Mouse (Mus musculus): Measurements from ENCODE around the gene Gm5148. TPM values are rescaled to one million over a fixed set of nuclear protein-coding genes. Genes with fewer than 3 reads are reported as not detected.

Gene Gm5148
- total RNA-seq, 2 experiments from 2014 or later = not detected

GRCm38 (mm10) chr3:37687158-37687980, 36.9 kb downstream of the Gm5148 start:
- peak; percentile 68 to 78 for DNase-seq

- no peak for DNase-seq
These were observed 37.5 kb downstream of the Gm5148 start for GRCm38 (mm10) chr3:37686751-37687150.

DNA sequence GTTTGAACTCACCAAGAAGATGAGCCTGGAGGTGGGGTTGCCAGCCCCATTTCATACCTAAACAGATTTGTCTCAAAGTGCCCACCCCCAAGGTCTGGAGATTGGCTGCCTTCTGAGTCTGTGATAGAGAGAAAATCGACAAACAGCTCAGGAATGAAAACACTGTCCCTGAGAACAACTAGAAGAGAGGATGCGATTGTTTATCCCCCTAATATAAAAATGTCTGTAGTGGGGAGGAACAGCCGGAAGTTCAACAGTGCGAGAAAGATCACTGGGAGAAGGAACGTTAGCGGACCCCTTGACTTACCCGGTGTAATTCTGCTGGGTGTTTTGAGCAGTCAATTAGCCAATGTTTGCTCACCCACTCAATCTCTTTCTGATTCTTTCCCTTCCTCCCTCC, 38.1 kb downstream of the Gm5148 start:
- no peak for DNase-seq

DNA sequence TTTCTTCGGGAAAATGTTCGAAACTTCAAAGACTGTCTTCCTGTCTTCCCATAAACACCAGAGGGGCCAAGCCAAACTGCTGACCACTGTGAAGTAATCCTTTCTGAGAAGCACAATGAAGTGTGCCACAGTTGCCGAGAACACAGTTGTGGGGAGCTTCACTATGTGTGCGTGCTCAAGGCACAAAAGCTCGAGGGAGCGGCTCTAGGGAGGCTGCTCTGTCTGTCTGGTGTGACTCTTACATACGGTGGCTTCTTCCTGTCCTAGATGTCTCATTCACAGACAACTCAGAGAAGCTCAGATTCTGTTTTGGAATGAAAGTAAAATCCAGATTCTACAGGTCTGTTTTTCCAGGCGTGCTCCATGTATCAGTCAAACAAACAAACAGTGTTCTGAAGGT, 48.0 kb downstream of the Gm5148 start:
- DNase-seq = no peak

DNA sequence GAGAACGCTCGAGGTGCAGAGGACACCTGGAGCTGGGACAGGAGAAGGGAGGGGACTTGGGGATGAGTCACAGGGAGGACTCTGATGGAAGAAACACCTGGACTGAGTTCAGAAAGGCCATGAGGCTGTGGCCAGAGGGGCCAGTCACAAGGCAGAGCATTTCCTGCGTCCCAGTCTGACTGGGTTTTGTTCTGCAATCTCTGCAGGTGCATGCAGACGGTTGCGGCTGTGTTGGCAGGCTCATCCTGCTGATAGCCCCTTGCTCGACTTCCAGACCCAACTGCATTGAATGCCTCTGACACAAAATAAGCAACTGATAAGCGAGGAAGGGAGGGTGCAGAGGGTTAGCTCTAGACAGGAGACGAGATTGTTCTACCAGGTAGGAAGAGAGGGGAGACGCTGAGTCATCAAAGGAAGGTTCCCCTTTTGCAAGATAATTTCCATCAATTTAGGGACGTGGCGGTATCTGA, 49.2 kb downstream of the Gm5148 start:
- no peak for DNase-seq

DNA sequence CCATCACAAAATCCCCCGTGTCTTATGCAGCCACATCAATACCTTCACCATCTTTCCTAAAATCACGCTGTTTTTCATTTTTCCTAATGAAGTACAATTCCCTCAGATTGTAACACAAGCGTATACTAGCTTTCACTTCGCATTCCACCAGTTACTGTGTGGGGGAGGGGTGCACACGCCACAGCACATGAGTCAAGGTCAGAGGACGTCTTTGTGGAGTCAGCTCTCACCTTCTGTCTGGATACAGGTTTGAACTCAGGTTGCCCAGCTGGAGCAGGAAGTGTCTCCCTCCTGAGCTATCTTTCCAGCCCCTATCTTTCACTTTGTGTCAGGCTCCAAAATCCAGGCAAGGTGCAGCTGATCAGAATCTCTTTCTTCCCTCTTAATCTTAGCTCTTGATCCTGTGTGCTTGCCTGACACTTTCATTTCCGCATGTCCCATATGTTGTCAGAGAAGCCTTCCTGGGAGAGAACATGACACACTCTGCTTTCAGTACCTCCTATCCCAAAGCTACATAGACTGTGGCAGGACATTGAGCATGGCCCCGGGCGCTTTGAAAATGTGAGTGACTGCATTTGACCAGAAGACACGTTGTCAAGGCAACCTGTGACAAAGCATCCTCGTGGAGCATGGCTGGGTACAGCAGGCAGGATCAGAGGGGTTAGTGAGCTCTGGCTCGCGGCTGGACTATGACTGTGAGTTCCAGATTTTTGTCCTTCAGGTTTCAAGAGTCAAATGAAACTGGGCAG, 50.6 kb downstream of the Gm5148 start:
- no peak for DNase-seq

DNA sequence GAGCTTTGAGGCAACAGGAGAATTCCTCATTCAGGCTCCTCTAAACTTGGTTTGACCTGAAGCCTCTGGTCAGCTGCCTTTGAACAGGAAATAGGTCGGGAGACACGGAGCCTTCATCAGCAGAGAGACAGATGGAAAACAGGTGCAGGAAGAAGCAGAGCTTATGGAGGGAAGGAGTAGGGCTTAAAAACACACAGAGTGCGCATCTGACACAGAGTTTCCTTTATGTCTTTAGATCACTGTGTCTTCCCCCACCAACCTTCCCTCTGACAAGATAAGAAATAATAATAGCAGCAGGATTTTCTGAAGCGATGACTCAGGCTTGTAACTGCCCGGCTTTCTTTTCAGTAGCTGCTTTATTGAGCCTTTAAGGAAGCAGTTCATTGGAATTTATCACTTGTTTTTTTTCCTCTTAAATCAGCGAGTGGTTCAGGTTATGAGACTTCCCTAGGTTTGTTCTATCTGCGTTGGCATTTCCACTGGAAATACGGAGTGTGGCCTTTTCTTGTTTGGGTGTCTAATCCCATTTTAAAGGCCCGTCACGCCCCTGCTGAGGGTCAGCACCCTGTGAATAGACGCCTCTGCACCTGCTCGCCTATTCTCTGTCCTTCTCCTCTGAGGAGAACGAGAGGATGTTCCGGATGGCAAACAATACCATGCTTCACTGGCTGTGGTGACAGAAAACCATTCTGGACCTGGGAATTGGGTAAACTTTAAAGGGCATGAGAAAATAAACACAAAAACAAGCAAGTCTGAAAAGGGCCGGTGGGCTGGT, 51.8 kb downstream of the Gm5148 start:
- DNase-seq = no peak

- DNase-seq = no peak
These were observed 55.2 kb downstream of the Gm5148 start for GRCm38 (mm10) chr3:37669100-37669499.

GRCm38 (mm10) chr3:37668652-37669051, 55.6 kb downstream of the Gm5148 start:
- no peak for DNase-seq

DNA sequence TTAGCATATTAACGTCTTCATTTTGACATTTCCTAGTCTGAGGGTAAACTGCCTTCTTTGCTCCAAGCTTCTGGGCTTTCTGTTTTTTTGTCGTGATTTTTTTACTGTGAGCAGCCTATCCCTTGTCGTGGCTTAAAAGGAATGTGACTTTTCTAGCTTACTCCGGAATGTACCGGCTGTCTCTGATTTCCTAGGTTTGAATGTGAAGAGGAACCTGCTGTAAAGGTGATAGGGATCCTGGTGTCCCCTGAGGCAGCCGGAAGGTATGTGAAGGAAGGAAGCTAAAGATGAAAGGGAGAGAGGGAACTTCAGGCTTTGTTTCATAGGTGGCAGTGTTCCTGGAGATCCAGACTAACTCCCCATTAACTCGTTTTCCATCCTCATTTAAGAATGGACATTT, 56.6 kb downstream of the Gm5148 start:
- no peak for DNase-seq

- no peak for DNase-seq
These were observed 57.2 kb downstream of the Gm5148 start for GRCm38 (mm10) chr3:37667119-37667467.

GRCm38 (mm10) chr3:37666291-37667118, 57.8 kb downstream of the Gm5148 start:
- peak; percentile 45 to 58 for DNase-seq

Other genes with a start within 250 kb of the Gm5148 start
- 10 to 100 TPM; 22.8 to 25.3 TPM for gene Spry1, start 84.5 kb downstream of the Gm5148 start, total RNA-seq (2021)